Mouse (Mus musculus): ENCODE data around the gene Rnf135.
"Not testable (repeated sequence)": the region's sequence is repeated elsewhere in the genome, so short reads cannot be mapped to it uniquely, and the experiment has no call there.

Gene Rnf135

DNA sequence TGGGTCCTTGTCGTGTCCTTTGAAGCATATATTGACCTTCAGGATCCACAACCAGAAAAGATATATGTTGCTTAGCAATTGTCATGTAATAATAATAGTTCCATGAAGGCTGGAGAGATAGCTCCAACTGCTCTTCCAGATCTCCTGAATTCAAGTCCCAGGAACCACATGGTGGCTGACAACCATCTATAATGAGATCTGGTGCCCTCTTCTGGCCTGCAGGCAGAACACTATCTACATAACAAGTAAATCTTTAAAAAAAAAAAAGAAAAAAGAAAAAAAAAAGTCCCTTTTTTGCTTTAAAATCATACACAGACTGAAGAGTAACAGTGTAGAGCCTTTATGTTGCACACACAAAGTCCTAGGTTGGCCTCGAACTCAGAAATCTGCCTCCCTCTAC, 16.1 kb downstream of the Rnf135 start:
- DNase-seq (ENCODE audit: low read depth in 1 of 2, low spot score in 2 of 2): no peak

GRCm38 (mm10) chr11:80200326-80200725, 16.7 kb downstream of the Rnf135 start:
- no peak for DNase-seq (ENCODE audit: low read depth in 1 of 2, low spot score in 2 of 2)

DNA sequence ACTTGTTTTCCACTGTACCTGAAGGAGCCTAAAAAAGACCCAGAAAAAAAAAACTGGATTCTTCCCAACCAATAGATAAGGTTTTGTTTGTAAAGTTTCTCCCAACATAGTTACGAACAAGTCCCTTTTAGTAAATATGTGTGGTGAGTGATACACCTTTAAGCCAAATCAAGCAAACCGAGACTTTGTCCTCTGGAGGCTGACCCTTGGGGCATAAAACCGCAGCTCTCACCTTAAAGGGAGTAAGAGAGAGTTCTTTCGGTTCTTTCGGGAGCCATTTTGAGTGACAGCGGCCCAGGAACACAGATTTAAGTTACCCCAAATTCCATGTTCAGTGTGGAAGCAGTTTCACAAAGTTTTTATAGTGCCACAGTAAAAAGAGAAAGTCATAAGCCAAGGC, 18.6 kb downstream of the Rnf135 start:
- DNase-seq (ENCODE audit: low read depth in 1 of 2, low spot score in 2 of 2): no peak

DNA sequence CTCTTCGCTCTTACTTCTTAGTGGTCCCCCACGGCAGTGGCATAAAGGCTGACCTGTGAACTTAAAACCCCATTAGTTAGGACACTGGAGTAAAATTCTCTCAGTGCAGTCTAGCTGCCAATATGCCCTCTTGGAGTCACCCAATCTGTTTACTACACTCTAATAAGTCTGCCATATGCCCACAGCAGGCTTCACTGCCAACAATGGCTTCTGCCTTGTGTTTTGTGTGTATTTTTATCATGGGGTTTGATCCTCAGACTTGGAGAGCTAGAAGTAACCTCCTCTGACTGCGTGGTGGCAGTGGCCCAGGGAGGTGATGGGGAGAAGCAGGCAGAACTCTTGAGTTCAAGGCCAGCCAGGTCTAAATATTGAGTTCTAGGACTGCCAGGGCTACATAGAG, 20.4 kb downstream of the Rnf135 start:
- no peak for DNase-seq (ENCODE audit: low read depth in 1 of 2, low spot score in 2 of 2)

GRCm38 (mm10) chr11:80204941-80205340, 21.3 kb downstream of the Rnf135 start:
- DNase-seq (ENCODE audit: low read depth in 1 of 2, low spot score in 2 of 2): no peak

GRCm38 (mm10) chr11:80208465-80208859, 24.8 kb downstream of the Rnf135 start:
- DNase-seq (ENCODE audit: low read depth in 1 of 2, low spot score in 2 of 2): no peak

- peak; percentile 90 to 94 for DNase-seq (ENCODE audit: low read depth in 1 of 2, low spot score in 2 of 2)
Observed at GRCm38 (mm10) chr11:80208860-80209800, 25.5 kb downstream of the Rnf135 start, which contains the start of gene Rhot1. TSS of gene Rhot1 (plus strand) at chr11:80209019.

DNA sequence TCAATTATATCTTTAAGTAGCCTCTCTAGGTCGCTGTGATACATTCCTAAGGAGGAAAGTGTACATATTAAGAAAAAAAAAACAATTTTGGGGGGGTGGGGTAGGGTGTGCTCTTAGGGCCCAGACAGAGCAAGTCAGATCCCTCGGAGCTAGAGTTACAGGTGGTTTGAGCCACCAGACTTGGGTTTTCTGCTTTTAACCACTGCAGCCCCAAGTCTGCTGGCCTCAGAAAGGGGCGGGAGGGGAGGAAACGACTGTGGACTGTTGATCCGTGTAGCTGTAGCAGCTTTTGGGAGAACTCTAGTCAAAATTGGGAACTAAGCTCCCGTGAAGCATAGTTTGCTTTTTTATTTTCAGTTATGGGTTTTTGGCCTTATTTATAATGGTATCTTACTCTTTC, 26.7 kb downstream of the Rnf135 start:
- no peak for DNase-seq (ENCODE audit: low read depth in 1 of 2, low spot score in 2 of 2)

- DNase-seq (ENCODE audit: low read depth in 1 of 2, low spot score in 2 of 2): no peak
Observed at GRCm38 (mm10) chr11:80212282-80212681, 28.6 kb downstream of the Rnf135 start.

DNA sequence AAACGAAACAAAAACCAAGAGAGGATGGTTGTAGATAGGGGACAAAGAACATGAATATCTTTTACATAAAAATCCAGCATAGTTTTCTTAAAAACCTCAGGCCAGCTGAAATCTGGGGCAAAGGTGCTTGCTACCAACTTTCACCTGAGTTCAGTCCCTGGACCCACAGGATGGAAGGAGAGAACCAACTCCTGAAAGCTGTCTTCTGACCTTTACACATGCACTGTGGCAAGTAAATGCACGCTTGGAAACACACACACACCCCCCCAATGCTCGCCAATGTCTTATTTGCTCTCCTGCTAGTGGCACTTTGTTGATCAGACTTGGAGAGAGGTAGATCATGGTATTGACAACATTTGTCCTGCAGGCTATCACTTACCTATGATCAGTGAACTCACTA, 31.6 kb downstream of the Rnf135 start:
- DNase-seq (ENCODE audit: low read depth in 1 of 2, low spot score in 2 of 2): no peak

GRCm38 (mm10) chr11:80218657-80219293, 35.1 kb downstream of the Rnf135 start:
- no peak for DNase-seq (ENCODE audit: low read depth in 1 of 2, low spot score in 2 of 2)

DNA sequence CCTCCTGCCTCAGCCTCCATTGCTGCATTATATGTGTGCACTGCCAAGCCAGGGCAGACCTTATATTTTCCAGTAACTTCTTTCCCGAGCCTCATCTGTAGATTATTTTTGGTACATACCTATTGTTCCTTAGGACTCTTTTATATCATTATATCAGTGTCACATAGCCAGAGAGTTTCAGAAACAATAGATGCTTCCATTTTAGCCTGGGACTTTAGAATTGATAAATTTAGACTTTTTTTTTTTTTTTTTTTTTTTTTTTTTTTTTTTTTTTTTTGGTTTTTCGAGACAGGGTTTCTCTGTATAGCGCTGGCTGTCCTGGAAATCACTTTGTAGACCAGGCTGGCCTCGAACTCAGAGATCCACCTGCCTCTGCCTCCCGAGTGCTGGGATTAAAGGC, 46.4 kb downstream of the Rnf135 start:
- DNase-seq (ENCODE audit: low read depth in 1 of 2, low spot score in 2 of 2): not testable (repeated sequence)

- no peak for DNase-seq (ENCODE audit: low read depth in 1 of 2, low spot score in 2 of 2)
Observed at GRCm38 (mm10) chr11:80237278-80237677, 53.6 kb downstream of the Rnf135 start.

- no peak for DNase-seq (ENCODE audit: low read depth in 1 of 2, low spot score in 2 of 2)
Observed at GRCm38 (mm10) chr11:80238306-80238705, 54.7 kb downstream of the Rnf135 start.

- no peak for DNase-seq (ENCODE audit: low read depth in 1 of 2, low spot score in 2 of 2)
Observed at GRCm38 (mm10) chr11:80247026-80247425, 63.4 kb downstream of the Rnf135 start.

- no peak for DNase-seq (ENCODE audit: low read depth in 1 of 2, low spot score in 2 of 2)
Observed at GRCm38 (mm10) chr11:80248531-80248930, 64.9 kb downstream of the Rnf135 start.

All from monocyte, adult 2 months (primary cell).